Mouse (Mus musculus): ENCODE data around the gene Cux1.

The Cux1 gene

GRCm38 (mm10) chr5:136499316-136499715, 68.0 kb downstream of the Cux1 start:
- DNase-seq = no peak

- DNase-seq = no peak
Observed at GRCm38 (mm10) chr5:136498741-136499140, 68.5 kb downstream of the Cux1 start.

DNA sequence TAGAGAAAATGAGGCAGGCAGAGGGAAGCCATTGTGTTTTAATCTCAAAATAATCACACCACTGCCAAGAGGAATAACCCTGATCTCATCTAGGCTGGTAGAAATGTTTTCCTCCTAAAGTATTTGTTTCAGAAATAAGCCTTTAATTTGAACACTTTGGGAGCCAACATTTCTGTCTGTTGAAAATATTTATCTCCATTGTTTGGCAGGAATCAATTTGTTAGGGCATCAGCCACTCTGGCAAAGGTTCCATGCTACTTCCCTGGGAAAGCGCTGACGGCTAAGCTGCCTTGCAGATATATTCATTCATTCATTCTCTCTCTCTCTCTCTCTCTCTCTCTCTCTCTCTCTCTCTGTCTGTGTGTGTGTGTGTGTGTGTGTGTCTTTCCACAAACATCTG, 70.0 kb downstream of the Cux1 start:
- DNase-seq = no peak

GRCm38 (mm10) chr5:136495581-136495980, 71.7 kb downstream of the Cux1 start:
- DNase-seq = no peak

- DNase-seq = no peak
Observed at GRCm38 (mm10) chr5:136494927-136495326, 72.4 kb downstream of the Cux1 start.

DNA sequence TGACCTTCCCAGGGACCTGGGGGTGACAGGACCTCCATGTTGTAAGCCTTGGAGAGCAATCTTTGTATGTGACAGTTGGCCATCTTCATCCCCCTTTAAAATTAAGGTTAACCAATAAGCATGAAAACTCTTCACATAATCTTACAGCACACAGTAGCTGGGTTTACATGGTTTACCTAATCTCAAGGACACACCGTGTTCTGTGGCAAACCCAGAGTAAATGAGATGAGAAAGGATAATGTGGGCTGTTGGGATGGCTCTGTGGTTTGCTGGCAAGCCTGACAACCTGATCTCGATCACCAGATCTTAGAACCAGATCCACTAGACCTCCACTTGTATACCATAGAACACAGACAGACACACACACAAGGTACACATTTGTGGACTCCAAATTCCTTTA, 73.0 kb downstream of the Cux1 start:
- no peak for DNase-seq

DNA sequence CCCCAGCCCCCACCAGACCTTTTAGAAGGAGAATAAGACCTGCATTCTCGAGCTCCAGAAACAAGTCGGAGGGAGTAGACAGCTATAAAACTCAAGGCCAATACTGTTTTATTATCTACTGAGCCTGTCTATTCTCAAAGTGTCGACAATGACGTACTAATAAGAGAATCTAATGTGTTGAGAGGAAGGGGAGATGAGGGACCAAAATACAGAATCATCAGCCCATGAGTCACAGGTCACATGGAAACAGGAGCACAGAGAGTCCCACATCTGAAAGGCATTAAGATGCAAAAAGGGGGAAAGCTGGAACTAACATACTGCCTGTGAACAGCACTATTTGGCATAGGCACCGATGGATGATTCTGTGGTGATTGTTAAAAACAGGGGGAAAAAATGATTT, 77.8 kb downstream of the Cux1 start:
- DNase-seq = no peak

DNA sequence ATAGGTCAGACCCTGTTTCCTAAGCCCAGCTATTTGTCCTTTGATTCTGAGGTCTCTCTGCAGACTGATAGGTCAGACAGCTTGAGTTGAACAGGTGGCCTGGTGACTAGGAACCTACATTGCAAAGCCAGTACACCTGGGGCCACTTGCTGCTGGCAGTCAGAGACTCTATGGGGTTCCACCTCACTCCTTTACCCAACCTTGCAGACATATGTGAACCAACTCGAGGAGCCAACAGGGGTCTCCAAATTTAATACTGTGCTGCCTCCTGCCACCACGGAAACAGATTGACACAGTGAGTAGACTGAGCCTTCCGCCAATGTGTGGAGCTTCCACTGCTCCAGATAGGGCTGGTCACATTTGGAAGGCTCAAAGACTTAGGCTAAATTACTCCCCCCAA, 78.6 kb downstream of the Cux1 start:
- DNase-seq = no peak

GRCm38 (mm10) chr5:136488223-136488622, 79.1 kb downstream of the Cux1 start:
- no peak for DNase-seq

GRCm38 (mm10) chr5:136487397-136488093, 79.7 kb downstream of the Cux1 start:
- DNase-seq = no peak

GRCm38 (mm10) chr5:136486401-136486800, 80.9 kb downstream of the Cux1 start:
- no peak for DNase-seq

DNA sequence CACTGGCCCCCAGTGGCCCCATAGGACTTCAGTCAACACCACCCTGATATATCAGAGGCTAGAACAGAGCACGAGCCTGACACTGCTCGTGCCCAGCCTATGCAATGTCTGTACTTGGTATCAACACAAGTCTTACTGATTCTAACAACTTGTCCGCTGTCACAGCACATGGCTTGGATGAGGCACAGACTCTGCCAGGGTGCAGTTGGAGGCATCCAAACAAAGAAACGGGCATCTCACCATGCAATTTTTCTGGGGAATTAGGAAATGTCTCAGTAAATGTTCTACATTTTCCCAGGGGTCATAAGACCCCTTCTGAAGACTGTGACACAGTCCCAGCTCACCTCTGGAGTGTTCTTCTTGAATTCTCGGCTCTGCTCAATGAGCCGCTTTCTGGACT, 81.9 kb downstream of the Cux1 start:
- no peak for DNase-seq

GRCm38 (mm10) chr5:136482434-136482833, 84.9 kb downstream of the Cux1 start:
- no peak for DNase-seq

DNA sequence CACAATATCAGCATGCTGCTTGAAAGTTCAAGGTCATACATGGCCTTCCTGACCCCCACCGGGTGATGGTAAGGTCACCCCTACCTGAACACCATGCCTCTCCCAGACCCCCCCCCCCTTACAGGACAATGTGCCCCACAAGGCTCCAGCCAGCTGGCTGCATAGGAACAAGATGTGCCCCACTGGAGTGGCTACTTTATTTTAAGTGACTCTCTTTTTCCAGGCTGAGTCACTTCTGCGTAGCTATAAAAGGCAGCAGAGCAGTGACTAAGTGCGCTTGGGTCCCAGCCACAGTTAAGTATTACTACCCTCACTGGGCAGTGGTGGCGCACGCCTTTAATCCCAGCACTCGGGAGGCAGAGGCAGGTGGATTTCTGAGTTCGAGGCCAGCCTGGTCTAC, 86.7 kb downstream of the Cux1 start:
- DNase-seq = no peak

- no peak for DNase-seq
Observed at GRCm38 (mm10) chr5:136479801-136480200, 87.5 kb downstream of the Cux1 start.

GRCm38 (mm10) chr5:136479024-136479763, 88.1 kb downstream of the Cux1 start:
- DNase-seq = peak; percentile 48 to 69

- DNase-seq = no peak
Observed at GRCm38 (mm10) chr5:136476272-136476671, 91.0 kb downstream of the Cux1 start.

- DNase-seq = no peak
Observed at GRCm38 (mm10) chr5:136475161-136475560, 92.1 kb downstream of the Cux1 start.

- DNase-seq = no peak
Observed at GRCm38 (mm10) chr5:136474086-136474485, 93.2 kb downstream of the Cux1 start.

DNA sequence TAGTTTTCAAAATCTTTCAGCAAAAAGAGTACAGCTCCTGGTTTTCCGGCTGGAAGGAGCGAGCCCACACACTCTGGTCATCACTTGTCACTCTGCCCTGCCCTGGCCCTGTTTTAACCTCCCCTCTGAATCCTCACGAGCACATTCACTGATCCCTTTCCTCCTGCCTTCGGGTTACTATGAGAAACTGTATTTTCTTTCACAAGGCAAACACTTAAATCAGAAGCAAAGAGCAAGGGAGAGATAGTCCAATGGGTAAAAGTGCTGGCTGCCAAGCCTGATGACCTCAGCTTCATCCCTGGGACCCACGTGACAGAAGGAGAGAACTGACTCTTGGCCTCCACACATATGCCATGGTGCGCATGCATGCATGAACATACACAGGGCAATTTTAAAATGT, 94.0 kb downstream of the Cux1 start:
- DNase-seq = peak in 1 of 2 experiments; percentile 46

DNA sequence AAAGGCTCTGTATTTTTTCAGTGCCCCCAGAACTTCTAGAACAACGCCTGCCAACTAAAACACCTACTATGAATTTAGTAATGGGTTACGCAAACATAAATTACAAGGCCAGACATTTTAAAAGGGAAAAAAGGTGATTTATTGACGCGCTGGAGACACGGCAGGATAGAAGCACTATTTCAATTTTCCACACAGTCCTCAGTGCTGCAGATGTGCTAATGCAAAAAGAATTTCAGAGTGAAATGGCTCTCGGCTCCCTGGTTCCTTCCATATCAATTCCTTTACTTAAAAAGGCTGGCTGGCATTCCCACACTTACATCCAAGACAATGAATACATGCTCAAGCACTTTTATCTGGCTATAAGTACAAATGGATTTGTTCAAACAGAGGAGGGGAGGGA, 94.4 kb downstream of the Cux1 start:
- DNase-seq = no peak

DNA sequence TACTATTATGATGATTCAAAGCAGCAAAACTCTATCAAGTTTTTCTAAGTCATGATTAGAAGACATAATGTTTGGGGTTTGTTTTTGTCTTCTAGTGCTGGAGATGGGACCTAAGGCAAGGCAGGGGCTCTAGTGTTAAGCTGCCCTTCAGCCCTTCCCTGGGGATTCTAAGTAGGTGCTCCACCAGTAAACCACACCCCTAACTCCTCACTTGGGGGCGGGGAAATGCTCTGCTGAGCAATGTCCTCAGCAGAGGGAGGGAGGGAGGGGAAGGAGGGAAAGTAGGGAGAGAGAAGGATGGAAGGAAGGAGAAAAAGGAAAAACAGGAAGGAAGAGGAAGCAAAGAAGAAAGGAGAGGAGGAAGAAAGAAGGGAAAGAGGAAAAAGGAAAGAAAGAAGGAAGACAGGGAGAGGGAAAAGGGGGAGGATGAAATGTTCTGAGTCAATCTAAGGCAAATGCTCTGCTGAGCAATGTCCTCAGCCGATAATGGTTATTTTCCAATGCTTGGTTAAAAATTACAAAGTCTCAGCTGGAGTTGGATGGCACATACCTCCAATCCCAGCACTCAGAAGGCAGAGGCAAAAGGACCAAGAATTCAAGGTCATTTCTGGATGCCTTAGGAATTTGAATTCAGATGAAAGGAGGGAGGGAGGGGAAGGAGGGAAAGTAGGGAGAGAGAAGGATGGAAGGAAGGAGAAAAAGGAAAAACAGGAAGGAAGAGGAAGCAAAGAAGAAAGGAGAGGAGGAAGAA, 96.1 kb downstream of the Cux1 start:
- peak; percentile 36 to 64 for DNase-seq

- DNase-seq = no peak
Observed at GRCm38 (mm10) chr5:136469301-136469700, 98.0 kb downstream of the Cux1 start.

Measured in kidney, postnatal 4 days (tissue).